Mouse (Mus musculus) liver, postnatal 0 days (tissue): ENCODE results near the gene F930015N05Rik.

Source experiments
- CTCF ChIP-seq: sonication (generic); IDR thresholded peaks from 2 replicates; pipeline ENCODE4 v1.5.1; 2016; ENCODE audit warnings: antibody characterized with exemption, low read depth
- EP300 ChIP-seq: IDR thresholded peaks from 2 replicates; pipeline ENCODE4 v1.6.1; 2016; ENCODE audit warnings: antibody characterized with exemption, low read depth, mild to moderate bottlenecking

DNA sequence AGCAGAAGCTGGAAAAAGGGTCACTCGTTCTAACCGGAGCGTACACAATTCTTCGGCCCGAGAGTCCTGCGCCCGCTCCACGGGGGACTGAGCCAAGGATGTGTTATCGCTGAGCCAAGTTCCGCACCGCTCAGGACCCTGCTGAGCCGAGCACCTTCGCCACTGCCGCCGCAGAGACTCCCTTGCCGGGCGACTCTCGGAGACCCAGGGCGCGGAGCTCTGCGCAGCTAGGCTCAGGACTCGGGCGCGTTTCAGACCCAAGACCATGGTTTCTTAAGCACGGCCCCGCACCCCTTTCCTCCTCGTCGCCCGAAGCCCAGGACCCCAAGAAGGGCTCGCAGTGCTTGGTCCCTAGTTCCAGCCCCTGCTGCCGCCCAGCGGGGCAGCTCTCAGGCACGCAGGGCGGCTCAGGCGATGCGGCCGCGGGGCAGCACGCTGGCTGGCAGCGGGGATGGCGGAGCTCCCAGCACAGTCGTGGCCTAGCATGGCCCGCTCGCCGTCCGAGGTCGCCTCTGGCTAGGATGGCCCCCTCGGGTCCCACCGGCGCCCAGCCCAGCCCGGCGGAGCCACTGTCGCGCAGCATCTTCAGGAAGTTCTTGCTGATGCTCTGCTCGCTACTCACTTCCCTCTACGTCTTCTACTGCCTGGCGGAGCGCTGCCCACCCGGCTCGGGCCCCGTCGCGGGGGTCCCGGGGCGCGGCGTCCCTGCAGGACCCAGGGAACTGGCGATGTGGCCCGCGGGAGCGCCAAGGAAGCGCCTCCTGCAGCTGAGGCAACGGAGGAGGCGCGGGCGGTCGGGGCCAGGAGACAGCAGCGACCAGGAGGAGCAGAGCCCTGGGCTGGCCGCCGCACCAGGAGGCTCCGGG, 674 bp downstream of the F930015N05Rik start:
- TF ChIP-seq CTCF (no peak), EP300 (no peak)
